Mouse (Mus musculus): ENCODE measurements around the gene Akap13. TPM values are rescaled to one million over a fixed set of nuclear protein-coding genes. Genes with fewer than 3 reads are reported as not detected.

The Akap13 gene
- polyA plus RNA-seq, 1 experiment from 2014 or later, result 12.0 TPM

DNA sequence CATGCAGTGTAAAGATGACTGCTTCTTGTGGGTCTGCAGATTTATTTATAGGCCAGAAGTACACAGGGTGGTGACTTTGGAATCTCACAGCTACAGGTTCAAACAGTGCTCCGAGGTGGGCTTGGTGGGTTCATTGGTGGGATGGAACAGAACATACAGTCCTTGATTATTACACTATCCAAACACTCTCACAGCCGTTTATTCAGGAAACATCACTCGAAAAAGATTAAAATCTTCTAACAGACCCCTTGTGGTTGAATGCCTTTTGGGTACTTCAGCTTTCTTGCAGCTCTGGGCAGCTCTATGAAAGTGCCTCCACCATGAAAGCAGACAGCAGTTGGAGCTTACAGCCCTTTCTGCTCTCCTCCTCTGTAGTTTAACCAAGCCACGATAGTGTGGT, 126.8 kb downstream of the Akap13 start:
- Histone ChIP-seq H3K4me1 (replicated peaks; ENCODE audit: control insufficient read depth, insufficient read depth, low read length) (no peaks in the 10 kb centered on the region), H3K27me3 (replicated peaks; ENCODE audit: control insufficient read depth, insufficient read depth, low read length) (no peaks in the 10 kb centered on the region), H3K9me3 (ENCODE audit: control insufficient read depth, low read length) (no peaks in the 10 kb centered on the region), H3K4me3 (replicated peaks; ENCODE audit: low read length) (no peak overlapping the region), H3K4me2 (ENCODE audit: low read length) (no peak overlapping the region), H3K9ac (replicated peaks; ENCODE audit: low read depth, low read length) (no peak overlapping the region), H3K36me3 (ENCODE audit: control insufficient read depth, insufficient read depth) (no peaks in the 10 kb centered on the region), H3K27ac (ENCODE audit: low read length) (no peak overlapping the region)
- ATAC-seq, result no peak
- 93% methylated on average over 4 of the region's 4 CpGs for WGBS

DNA sequence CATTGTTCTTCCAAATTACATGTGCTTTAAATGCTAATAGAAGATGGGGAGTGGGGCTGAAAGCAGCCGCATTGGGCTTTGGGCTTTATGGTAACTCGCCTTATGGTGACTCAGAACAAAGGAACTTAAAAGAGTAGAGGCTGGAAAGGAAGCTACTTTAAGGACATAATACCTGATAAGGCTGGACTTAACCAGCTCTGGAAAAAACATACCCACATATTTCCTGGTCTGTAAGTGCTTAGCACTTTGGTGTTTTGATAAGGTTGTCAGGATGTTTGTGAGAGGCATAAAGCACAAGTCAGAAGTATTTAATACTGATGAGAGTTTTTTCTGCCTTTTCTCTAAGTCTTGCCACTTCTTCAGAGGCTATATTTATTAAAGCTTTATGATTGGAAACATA, 128.8 kb downstream of the Akap13 start:
- H3K4me1 ChIP-seq (replicated peaks; ENCODE audit: control insufficient read depth, insufficient read depth, low read length), result no peaks in the 10 kb centered on the region
- H3K27ac ChIP-seq (ENCODE audit: low read length), result no peak overlapping the region
- no peaks in the 10 kb centered on the region for H3K27me3 ChIP-seq (replicated peaks; ENCODE audit: control insufficient read depth, insufficient read depth, low read length)
- no peak overlapping the region for H3K4me3 ChIP-seq (replicated peaks; ENCODE audit: low read length)
- WGBS, result 88% methylated on average over 2 of the region's 2 CpGs
- no peaks in the 10 kb centered on the region for H3K9me3 ChIP-seq (ENCODE audit: control insufficient read depth, low read length)
- H3K9ac ChIP-seq (replicated peaks; ENCODE audit: low read depth, low read length), result no peak overlapping the region
- no peak for ATAC-seq
- H3K4me2 ChIP-seq (ENCODE audit: low read length), result no peak overlapping the region
- H3K36me3 ChIP-seq (ENCODE audit: control insufficient read depth, insufficient read depth), result no peaks in the 10 kb centered on the region

DNA sequence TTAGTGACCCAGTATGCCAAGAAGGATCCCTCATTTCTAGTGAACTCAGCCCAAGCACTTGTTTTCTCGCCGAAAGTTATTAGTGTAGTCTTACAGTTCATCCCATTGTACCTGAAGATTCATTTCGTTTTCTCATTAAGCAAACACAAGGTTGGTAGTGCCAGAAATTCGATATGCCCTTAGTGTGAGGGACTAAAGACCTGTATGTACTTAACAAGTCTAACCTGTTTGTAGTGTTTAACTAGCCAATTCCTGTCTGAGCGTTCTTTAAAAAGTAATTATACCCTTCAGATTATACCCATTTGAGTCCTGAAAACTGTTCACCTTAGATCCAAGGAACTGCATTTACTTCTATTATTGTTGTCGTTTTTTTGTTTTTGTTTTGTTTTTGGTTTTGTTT, 130.1 kb downstream of the Akap13 start:
- no peak for ATAC-seq
- Histone ChIP-seq H3K27me3 (replicated peaks; ENCODE audit: control insufficient read depth, insufficient read depth, low read length) (no peaks in the 10 kb centered on the region), H3K4me1 (replicated peaks; ENCODE audit: control insufficient read depth, insufficient read depth, low read length) (no peaks in the 10 kb centered on the region), H3K36me3 (ENCODE audit: control insufficient read depth, insufficient read depth) (no peaks in the 10 kb centered on the region), H3K9me3 (ENCODE audit: control insufficient read depth, low read length) (no peaks in the 10 kb centered on the region), H3K4me2 (ENCODE audit: low read length) (no peak overlapping the region), H3K9ac (replicated peaks; ENCODE audit: low read depth, low read length) (no peak overlapping the region), H3K27ac (ENCODE audit: low read length) (no peak overlapping the region), H3K4me3 (replicated peaks; ENCODE audit: low read length) (no peak overlapping the region)
- WGBS, result 88% methylated on average over 6 of the region's 6 CpGs

DNA sequence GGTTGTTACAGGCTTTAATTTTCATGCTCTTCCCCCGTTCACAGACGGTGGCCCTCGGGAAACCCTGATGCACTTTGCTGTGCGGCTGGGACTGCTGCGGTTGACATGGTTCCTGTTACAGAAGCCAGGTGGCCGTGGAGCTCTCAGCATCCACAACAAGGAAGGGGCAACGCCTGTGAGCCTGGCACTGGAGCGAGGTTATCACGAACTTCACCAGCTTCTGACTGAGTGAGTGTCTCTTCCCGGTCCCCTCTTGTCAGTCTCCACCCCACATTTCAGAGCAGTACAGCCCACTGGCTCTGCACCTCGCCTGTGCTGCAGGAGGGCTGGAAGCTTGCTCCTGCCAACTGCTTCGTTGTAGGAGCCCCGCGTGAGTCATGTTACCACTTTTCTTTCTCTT, 130.8 kb downstream of the Akap13 start:
- H3K27ac ChIP-seq (ENCODE audit: low read length), result no peak overlapping the region
- 84% methylated on average over 14 of the region's 14 CpGs for WGBS
- ATAC-seq, result no peak
- H3K4me3 ChIP-seq (replicated peaks; ENCODE audit: low read length), result no peak overlapping the region
- H3K4me2 ChIP-seq (ENCODE audit: low read length), result no peak overlapping the region
- H3K27me3 ChIP-seq (replicated peaks; ENCODE audit: control insufficient read depth, insufficient read depth, low read length), result no peaks in the 10 kb centered on the region
- H3K9ac ChIP-seq (replicated peaks; ENCODE audit: low read depth, low read length), result no peak overlapping the region
- no peaks in the 10 kb centered on the region for H3K4me1 ChIP-seq (replicated peaks; ENCODE audit: control insufficient read depth, insufficient read depth, low read length)
- no peaks in the 10 kb centered on the region for H3K9me3 ChIP-seq (ENCODE audit: control insufficient read depth, low read length)
- no peaks in the 10 kb centered on the region for H3K36me3 ChIP-seq (ENCODE audit: control insufficient read depth, insufficient read depth)

DNA sequence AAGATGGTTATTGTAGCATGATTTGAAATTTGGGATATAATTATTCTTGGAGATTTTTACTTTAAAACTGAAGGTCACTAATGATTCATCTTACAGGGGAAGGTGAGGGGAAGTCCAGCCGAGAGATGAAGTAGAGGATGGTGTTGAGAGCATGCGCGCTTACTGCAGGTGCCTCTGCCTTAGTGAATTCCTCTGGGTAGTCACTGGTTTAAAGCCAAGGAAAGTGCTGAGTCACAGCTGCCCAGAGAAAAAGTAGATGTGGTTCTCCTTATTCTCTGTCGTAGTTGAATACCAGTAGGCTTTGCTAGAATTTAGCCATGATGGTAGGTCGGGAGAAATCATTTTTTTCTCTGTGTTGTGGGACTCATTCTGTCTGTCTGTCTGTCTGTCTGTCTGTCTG, 132.4 kb downstream of the Akap13 start:
- Histone ChIP-seq H3K4me2 (ENCODE audit: low read length) (no peak overlapping the region), H3K9ac (replicated peaks; ENCODE audit: low read depth, low read length) (no peak overlapping the region), H3K27me3 (replicated peaks; ENCODE audit: control insufficient read depth, insufficient read depth, low read length) (no peaks in the 10 kb centered on the region), H3K36me3 (ENCODE audit: control insufficient read depth, insufficient read depth) (no peaks in the 10 kb centered on the region), H3K4me3 (replicated peaks; ENCODE audit: low read length) (no peak overlapping the region), H3K27ac (ENCODE audit: low read length) (no peak overlapping the region), H3K4me1 (replicated peaks; ENCODE audit: control insufficient read depth, insufficient read depth, low read length) (no peaks in the 10 kb centered on the region), H3K9me3 (ENCODE audit: control insufficient read depth, low read length) (no peaks in the 10 kb centered on the region)
- 85% methylated on average over 5 of the region's 5 CpGs for WGBS
- no peak for ATAC-seq

DNA sequence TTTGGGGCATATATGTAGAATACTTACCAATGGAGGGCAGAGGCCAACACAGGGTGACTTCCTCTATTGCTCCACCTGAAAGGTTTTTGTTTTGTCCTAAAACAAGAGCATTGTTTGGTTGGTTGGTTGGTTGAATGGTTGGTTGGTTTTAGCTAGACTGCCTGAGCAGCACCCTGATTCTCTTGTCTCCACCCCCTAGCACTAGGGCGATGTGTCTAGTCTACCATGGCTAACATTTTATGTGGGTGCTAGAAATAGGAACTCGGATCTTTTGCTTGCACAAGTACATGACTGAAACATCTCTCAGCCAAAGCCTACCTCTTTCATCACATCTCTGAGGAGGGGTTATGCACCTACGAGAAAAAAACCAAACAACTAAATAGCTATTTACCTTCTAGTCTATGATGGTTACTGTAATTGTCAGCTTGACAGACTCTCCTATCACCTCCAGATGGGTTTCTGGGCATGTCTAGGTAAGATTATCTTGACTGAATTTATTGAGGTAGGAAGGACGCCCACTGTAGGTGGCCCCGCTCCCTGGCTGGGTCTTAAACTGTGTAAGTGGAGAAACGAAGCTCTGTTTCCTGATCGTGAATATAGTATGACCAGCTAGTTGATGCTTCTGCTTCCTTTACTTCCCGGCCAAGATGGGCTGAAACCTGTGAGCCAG, 134.1 kb downstream of the Akap13 start:
- H3K4me2 ChIP-seq (ENCODE audit: low read length), result no peak overlapping the region
- H3K9ac ChIP-seq (replicated peaks; ENCODE audit: low read depth, low read length), result no peak overlapping the region
- H3K4me3 ChIP-seq (replicated peaks; ENCODE audit: low read length), result no peak overlapping the region
- H3K27me3 ChIP-seq (replicated peaks; ENCODE audit: control insufficient read depth, insufficient read depth, low read length), result no peaks in the 10 kb centered on the region
- no peaks in the 10 kb centered on the region for H3K36me3 ChIP-seq (ENCODE audit: control insufficient read depth, insufficient read depth)
- no peak for ATAC-seq
- H3K4me1 ChIP-seq (replicated peaks; ENCODE audit: control insufficient read depth, insufficient read depth, low read length), result no peaks in the 10 kb centered on the region
- H3K9me3 ChIP-seq (ENCODE audit: control insufficient read depth, low read length), result no peaks in the 10 kb centered on the region
- 94% methylated on average over 8 of the region's 8 CpGs for whole genome bisulfite sequencing
- H3K27ac ChIP-seq (ENCODE audit: low read length), result no peak overlapping the region

DNA sequence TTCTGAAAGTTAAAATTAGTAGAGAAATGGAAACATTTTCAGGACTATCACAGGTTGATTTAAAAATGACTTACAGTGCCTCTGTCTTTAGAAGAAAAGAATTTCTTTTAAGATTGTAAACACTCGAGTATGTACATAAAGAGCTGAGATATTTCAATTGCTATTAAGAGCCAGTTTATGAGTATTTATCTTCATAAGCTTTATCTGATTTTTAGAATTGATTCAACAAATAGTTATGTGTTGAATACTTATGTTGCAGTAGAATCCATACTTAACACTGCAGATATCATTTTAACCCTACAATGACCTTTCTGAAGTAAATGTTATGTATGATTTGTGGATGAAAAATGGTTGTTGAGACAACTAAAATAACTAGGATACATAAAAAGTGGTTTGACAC, 136.6 kb downstream of the Akap13 start:
- Histone ChIP-seq H3K36me3 (ENCODE audit: control insufficient read depth, insufficient read depth) (no peaks in the 10 kb centered on the region), H3K4me2 (ENCODE audit: low read length) (no peak overlapping the region), H3K9ac (replicated peaks; ENCODE audit: low read depth, low read length) (no peak overlapping the region), H3K27me3 (replicated peaks; ENCODE audit: control insufficient read depth, insufficient read depth, low read length) (no peaks in the 10 kb centered on the region), H3K4me1 (replicated peaks; ENCODE audit: control insufficient read depth, insufficient read depth, low read length) (no peaks in the 10 kb centered on the region), H3K4me3 (replicated peaks; ENCODE audit: low read length) (no peak overlapping the region), H3K9me3 (ENCODE audit: control insufficient read depth, low read length) (no peaks in the 10 kb centered on the region), H3K27ac (ENCODE audit: low read length) (no peak overlapping the region)
- no peak for ATAC-seq
- 96% methylated on average over 1 of the region's 1 CpGs for WGBS

DNA sequence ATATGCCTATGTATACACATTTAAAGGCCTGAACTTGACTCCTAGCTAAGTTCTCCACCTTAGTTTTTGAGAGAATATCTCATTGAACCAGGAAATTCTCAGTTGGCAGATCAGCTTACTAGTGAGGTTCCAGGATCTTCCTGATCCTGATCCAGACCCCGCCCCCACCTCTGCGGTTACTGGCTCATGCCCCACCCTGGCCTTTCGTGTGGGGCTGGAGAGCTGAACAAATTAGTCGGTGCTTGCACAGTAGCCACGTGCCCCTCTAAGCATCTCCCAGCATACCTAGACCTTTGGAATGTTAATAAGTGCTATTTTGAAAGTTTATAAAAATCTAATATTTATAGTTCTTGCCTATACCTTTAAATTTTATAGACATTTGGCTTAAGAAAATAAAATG, 139.5 kb downstream of the Akap13 start:
- WGBS, result 80% methylated on average over 5 of the region's 5 CpGs
- no peak for ATAC-seq
- no peak overlapping the region for H3K9ac ChIP-seq (replicated peaks; ENCODE audit: low read depth, low read length)

DNA sequence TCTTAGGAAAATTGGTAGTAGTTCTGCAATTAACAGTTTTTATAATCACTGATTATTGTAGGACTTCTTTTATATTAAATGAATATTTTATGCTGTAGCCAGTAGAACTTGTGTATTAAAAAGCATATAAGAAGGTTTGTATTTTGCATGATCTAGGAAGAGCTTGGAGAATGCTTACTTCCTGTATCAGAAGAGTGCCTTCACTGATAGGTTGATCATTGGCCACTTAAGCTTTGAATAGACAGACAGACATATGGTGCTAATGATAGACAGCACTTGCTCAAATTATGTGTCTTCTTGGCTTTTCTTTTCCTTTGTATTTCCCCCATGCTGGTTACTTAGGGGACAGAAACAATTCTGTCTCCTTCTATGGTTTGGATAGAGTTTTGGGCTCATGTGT, 139.9 kb downstream of the Akap13 start:
- no peaks in the 10 kb centered on the region for H3K4me1 ChIP-seq (replicated peaks; ENCODE audit: control insufficient read depth, insufficient read depth, low read length)
- H3K9ac ChIP-seq (replicated peaks; ENCODE audit: low read depth, low read length), result no peak overlapping the region
- no peak overlapping the region for H3K4me3 ChIP-seq (replicated peaks; ENCODE audit: low read length)
- no peaks in the 10 kb centered on the region for H3K9me3 ChIP-seq (ENCODE audit: control insufficient read depth, low read length)
- no peaks in the 10 kb centered on the region for H3K36me3 ChIP-seq (ENCODE audit: control insufficient read depth, insufficient read depth)
- no peak for ATAC-seq
- H3K27me3 ChIP-seq (replicated peaks; ENCODE audit: control insufficient read depth, insufficient read depth, low read length), result no peaks in the 10 kb centered on the region
- no peak overlapping the region for H3K4me2 ChIP-seq (ENCODE audit: low read length)
- H3K27ac ChIP-seq (ENCODE audit: low read length), result no peak overlapping the region

More for the DNA sequence above, 139.5 kb downstream of the Akap13 start:
- Histone ChIP-seq H3K9me3 (ENCODE audit: control insufficient read depth, low read length) (no peaks in the 10 kb centered on the region), H3K27ac (ENCODE audit: low read length) (no peak overlapping the region), H3K4me1 (replicated peaks; ENCODE audit: control insufficient read depth, insufficient read depth, low read length) (no peaks in the 10 kb centered on the region), H3K4me3 (replicated peaks; ENCODE audit: low read length) (no peak overlapping the region), H3K36me3 (ENCODE audit: control insufficient read depth, insufficient read depth) (no peaks in the 10 kb centered on the region), H3K27me3 (replicated peaks; ENCODE audit: control insufficient read depth, insufficient read depth, low read length) (no peaks in the 10 kb centered on the region), H3K4me2 (ENCODE audit: low read length) (no peak overlapping the region)
